Mouse (Mus musculus): ENCODE data around the gene Rasgrp4. TPM values are rescaled to one million over a fixed set of nuclear protein-coding genes. Genes with fewer than 3 reads are reported as not detected.
A peak's percentile ranks its signal among the peaks of the same experiment; 100 is the strongest.

Gene Rasgrp4
- polyA plus RNA-seq, 1 experiment from 2014 or later = 0.29 TPM

- Histone ChIP-seq H3K9me3 (ENCODE audit: control insufficient read depth) (no peaks in the 10 kb centered on the region), H3K9ac (ENCODE audit: low read depth, low read length) (no peak overlapping the region), H3K27me3 (replicated peaks; ENCODE audit: control insufficient read depth, insufficient read depth, low read length) (no peaks in the 10 kb centered on the region; the same call in 1 of the 2 replicates), H3K4me2 (replicated peaks; ENCODE audit: low read depth) (no peak overlapping the region), H3K4me3 (ENCODE audit: low read depth, low read length) (no peak overlapping the region), H3K4me1 (replicated peaks; ENCODE audit: control insufficient read depth, insufficient read depth, low read length) (no peaks in the 10 kb centered on the region), H3K27ac (ENCODE audit: low read depth, low read length) (no peak overlapping the region), H3K36me3 (ENCODE audit: control insufficient read depth, insufficient read depth) (no peaks in the 10 kb centered on the region)
- 76% methylated on average over 8 of the region's 8 CpGs for WGBS
- no peak for TF ChIP-seq CTCF (IDR thresholded peaks at IDR 0.05; ENCODE audit: low read depth)
- no peak for ATAC-seq
Observed at GRCm38 (mm10) chr7:29141416-29141815, 6.8 kb downstream of the Rasgrp4 start.

DNA sequence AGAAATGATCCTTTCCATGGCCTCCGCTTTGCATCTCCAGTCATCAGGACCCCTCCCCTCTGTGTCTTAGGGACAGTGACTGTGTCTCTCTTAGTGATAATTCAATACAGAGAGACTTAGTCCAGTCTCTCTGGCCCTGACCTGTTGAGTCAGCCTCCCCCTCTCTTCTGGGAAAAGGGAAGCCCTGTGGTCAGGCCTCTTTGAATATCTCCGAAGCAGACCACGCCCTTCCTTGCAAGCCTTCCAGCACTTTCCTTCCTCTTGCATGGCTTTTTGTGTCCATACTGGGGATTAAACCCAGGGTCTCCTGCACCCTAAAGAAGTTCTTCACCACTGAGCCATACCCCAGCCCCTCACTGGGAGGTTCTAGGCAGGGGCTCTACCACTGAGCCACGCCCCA lies 9.4 kb downstream of the Rasgrp4 start:
- H3K4me2 ChIP-seq (replicated peaks; ENCODE audit: low read depth) = no peak overlapping the region
- no peak for ATAC-seq
- H3K36me3 ChIP-seq (ENCODE audit: control insufficient read depth, insufficient read depth) = no peaks in the 10 kb centered on the region
- no peaks in the 10 kb centered on the region for H3K9me3 ChIP-seq (ENCODE audit: control insufficient read depth)
- no peaks in the 10 kb centered on the region for H3K4me1 ChIP-seq (replicated peaks; ENCODE audit: control insufficient read depth, insufficient read depth, low read length)
- H3K27ac ChIP-seq (ENCODE audit: low read depth, low read length) = no peak overlapping the region
- H3K4me3 ChIP-seq (ENCODE audit: low read depth, low read length) = no peak overlapping the region
- no peaks in the 10 kb centered on the region for H3K27me3 ChIP-seq (replicated peaks; ENCODE audit: control insufficient read depth, insufficient read depth, low read length)
- 79% methylated on average over 4 of the region's 4 CpGs for WGBS
- no peak overlapping the region for H3K9ac ChIP-seq (ENCODE audit: low read depth, low read length)
- no peak for TF ChIP-seq CTCF (IDR thresholded peaks at IDR 0.05; ENCODE audit: low read depth)

- Histone ChIP-seq H3K4me3 (ENCODE audit: low read depth, low read length) (no peak overlapping the region), H3K36me3 (ENCODE audit: control insufficient read depth, insufficient read depth) (no peaks in the 10 kb centered on the region), H3K9ac (ENCODE audit: low read depth, low read length) (no peak overlapping the region), H3K27me3 (replicated peaks; ENCODE audit: control insufficient read depth, insufficient read depth, low read length) (no peaks in the 10 kb centered on the region), H3K27ac (ENCODE audit: low read depth, low read length) (peak overlapping the region; percentile 54; the same call in 1 of the 2 replicates), H3K4me1 (replicated peaks; ENCODE audit: control insufficient read depth, insufficient read depth, low read length) (no peaks in the 10 kb centered on the region), H3K4me2 (replicated peaks; ENCODE audit: low read depth) (no peak overlapping the region), H3K9me3 (ENCODE audit: control insufficient read depth) (no peaks in the 10 kb centered on the region)
- peak; percentile 89 for ATAC-seq
- TF ChIP-seq CTCF (IDR thresholded peaks at IDR 0.05; ENCODE audit: low read depth) = no peak
- 53% methylated on average over 7 of the region's 7 CpGs for WGBS
Observed at GRCm38 (mm10) chr7:29146625-29147367, 12.1 kb downstream of the Rasgrp4 start.

DNA sequence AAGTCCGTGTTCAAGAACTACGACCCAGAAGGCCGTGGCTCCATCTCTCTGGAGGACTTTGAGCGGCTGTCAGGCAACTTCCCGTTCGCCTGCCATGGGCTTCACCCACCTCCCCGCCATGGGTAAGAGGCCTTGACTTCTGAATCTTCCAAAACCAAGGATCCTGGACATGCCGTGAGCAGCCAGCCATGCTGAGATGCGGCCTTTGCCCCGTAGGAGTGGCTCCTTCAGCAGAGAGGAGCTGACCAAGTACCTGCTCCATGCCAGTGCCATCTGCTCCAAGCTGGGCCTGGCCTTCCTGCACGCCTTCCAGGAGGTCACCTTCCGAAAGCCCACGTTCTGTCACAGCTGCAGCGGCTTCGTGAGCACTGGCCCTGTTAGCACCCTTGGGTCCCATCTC lies 14.1 kb downstream of the Rasgrp4 start:
- H3K4me1 ChIP-seq (replicated peaks; ENCODE audit: control insufficient read depth, insufficient read depth, low read length) = no peaks in the 10 kb centered on the region
- H3K36me3 ChIP-seq (ENCODE audit: control insufficient read depth, insufficient read depth) = peaks cover 6% of the 10 kb centered on the region; the same call in 1 of the 2 replicates
- H3K27ac ChIP-seq (ENCODE audit: low read depth, low read length) = no peak overlapping the region
- ATAC-seq = no peak
- H3K9me3 ChIP-seq (ENCODE audit: control insufficient read depth) = no peaks in the 10 kb centered on the region
- WGBS = 80% methylated on average over 15 of the region's 15 CpGs
- TF ChIP-seq CTCF (IDR thresholded peaks at IDR 0.05; ENCODE audit: low read depth) = no peak
- no peak overlapping the region for H3K9ac ChIP-seq (ENCODE audit: low read depth, low read length)
- H3K4me3 ChIP-seq (ENCODE audit: low read depth, low read length) = no peak overlapping the region
- no peak overlapping the region for H3K4me2 ChIP-seq (replicated peaks; ENCODE audit: low read depth)
- H3K27me3 ChIP-seq (replicated peaks; ENCODE audit: control insufficient read depth, insufficient read depth, low read length) = no peaks in the 10 kb centered on the region

DNA sequence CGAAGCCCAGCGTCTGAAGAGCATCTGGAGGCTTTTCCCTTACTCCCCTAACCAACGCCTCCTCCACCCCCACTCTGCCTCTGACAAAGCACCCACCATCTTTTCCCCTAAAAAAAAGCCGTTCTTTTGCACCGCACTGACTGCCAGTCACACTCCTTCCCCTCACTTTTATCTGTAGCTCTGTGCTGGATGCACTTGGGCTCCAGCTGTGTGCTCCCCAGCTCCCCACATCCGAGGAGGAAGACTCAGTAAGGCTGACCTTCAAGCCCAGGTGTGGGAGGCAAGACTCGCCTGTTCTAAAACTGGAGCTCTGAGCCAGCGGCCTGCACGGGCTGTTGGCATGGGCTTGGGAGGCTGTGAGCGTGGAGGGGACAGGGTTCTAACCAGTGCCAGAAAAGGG lies 16.8 kb downstream of the Rasgrp4 start:
- WGBS = 68% methylated on average over 10 of the region's 10 CpGs
- no peak overlapping the region for H3K4me3 ChIP-seq (ENCODE audit: low read depth, low read length)
- no peak for TF ChIP-seq CTCF (IDR thresholded peaks at IDR 0.05; ENCODE audit: low read depth)

DNA sequence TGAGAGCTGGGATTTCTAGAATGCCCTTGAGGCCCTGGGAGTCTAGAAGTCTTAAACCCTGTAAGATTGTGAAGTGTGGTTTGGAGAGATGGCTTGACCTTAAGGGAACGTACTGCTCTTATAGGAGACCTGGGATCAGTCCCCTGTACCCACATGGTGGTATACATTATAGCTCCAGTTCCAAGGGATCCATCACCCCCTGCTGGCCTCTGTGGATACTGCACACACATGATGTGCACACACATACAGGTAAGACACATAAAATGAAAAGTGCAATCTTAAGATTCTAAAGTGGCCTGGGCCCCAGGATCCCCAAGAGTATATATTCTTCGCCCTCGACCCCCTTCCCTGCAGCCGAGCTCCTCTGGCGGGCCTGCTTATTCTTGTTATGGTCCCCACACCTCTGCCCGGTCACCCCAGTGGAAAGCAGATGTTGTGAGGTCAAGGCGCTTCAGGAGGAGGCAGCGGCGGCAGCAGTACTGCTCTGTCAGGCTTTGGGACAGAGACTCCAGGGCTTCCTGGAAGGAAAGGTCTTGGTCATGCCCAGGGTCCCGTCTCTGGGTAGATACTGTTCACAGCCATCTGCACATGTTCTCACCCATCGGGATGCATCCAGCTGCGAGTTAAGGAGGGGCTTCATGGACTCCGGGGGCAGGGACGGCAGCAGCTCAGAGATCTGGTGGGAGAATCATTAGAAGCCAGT lies 19.5 kb downstream of the Rasgrp4 start:
- H3K36me3 ChIP-seq (ENCODE audit: control insufficient read depth, insufficient read depth) = peaks cover 17% of the 10 kb centered on the region
- no peaks in the 10 kb centered on the region for H3K27me3 ChIP-seq (replicated peaks; ENCODE audit: control insufficient read depth, insufficient read depth, low read length)
- no peak overlapping the region for H3K4me2 ChIP-seq (replicated peaks; ENCODE audit: low read depth)
- H3K9me3 ChIP-seq (ENCODE audit: control insufficient read depth) = no peaks in the 10 kb centered on the region
- 95% methylated on average over 14 of the region's 14 CpGs for WGBS
- ATAC-seq = no peak
- no peaks in the 10 kb centered on the region; the same call in 1 of the 2 replicates for H3K4me1 ChIP-seq (replicated peaks; ENCODE audit: control insufficient read depth, insufficient read depth, low read length)
- no peak overlapping the region for H3K27ac ChIP-seq (ENCODE audit: low read depth, low read length)
- no peak overlapping the region for H3K4me3 ChIP-seq (ENCODE audit: low read depth, low read length)
- TF ChIP-seq CTCF (IDR thresholded peaks at IDR 0.05; ENCODE audit: low read depth) = peak; percentile 51
- H3K9ac ChIP-seq (ENCODE audit: low read depth, low read length) = no peak overlapping the region

More for the DNA sequence above, 16.8 kb downstream of the Rasgrp4 start:
- Histone ChIP-seq H3K9ac (ENCODE audit: low read depth, low read length) (no peak overlapping the region), H3K27ac (ENCODE audit: low read depth, low read length) (no peak overlapping the region), H3K4me2 (replicated peaks; ENCODE audit: low read depth) (no peak overlapping the region), H3K27me3 (replicated peaks; ENCODE audit: control insufficient read depth, insufficient read depth, low read length) (no peaks in the 10 kb centered on the region), H3K36me3 (ENCODE audit: control insufficient read depth, insufficient read depth) (peaks cover 17% of the 10 kb centered on the region), H3K4me1 (replicated peaks; ENCODE audit: control insufficient read depth, insufficient read depth, low read length) (no peaks in the 10 kb centered on the region; the same call in 1 of the 2 replicates), H3K9me3 (ENCODE audit: control insufficient read depth) (no peaks in the 10 kb centered on the region)
- ATAC-seq = no peak

Measured in intestine, postnatal 0 days (tissue).